Mouse (Mus musculus): ENCODE results near the gene March1. TPM values are rescaled to one million over a fixed set of nuclear protein-coding genes. Genes with fewer than 3 reads are reported as not detected.
A peak's percentile ranks its signal among the peaks of the same experiment; 100 is the strongest.
"Not testable (repeated sequence)": the region's sequence is repeated elsewhere in the genome, so short reads cannot be mapped to it uniquely, and the experiment has no call there.

The March1 gene
- polyA plus RNA-seq, 1 experiment: 1.6 TPM

- no peak for DNase-seq (ENCODE audit: low read depth)
These were observed 795.4 kb downstream of the March1 start for GRCm38 (mm10) chr8:66413101-66413500.

- DNase-seq (ENCODE audit: low read depth): no peak
These were observed 797.5 kb downstream of the March1 start for GRCm38 (mm10) chr8:66415234-66415633.

GRCm38 (mm10) chr8:66417591-66417990 lies 799.9 kb downstream of the March1 start:
- DNase-seq (ENCODE audit: low read depth): not testable (repeated sequence)

GRCm38 (mm10) chr8:66430639-66431038 lies 812.9 kb downstream of the March1 start:
- DNase-seq (ENCODE audit: low read depth): no peak

- no peak for DNase-seq (ENCODE audit: low read depth)
These were observed 815.9 kb downstream of the March1 start for GRCm38 (mm10) chr8:66433577-66433976.

- DNase-seq (ENCODE audit: low read depth): no peak
These were observed 819.1 kb downstream of the March1 start for GRCm38 (mm10) chr8:66436804-66437203.

GRCm38 (mm10) chr8:66437929-66438328 lies 820.2 kb downstream of the March1 start:
- DNase-seq (ENCODE audit: low read depth): no peak

- no peak for DNase-seq (ENCODE audit: low read depth)
These were observed 820.8 kb downstream of the March1 start for GRCm38 (mm10) chr8:66438468-66438867.

GRCm38 (mm10) chr8:66441123-66441522 lies 823.4 kb downstream of the March1 start:
- DNase-seq (ENCODE audit: low read depth): no peak

- DNase-seq (ENCODE audit: low read depth): no peak
These were observed 825.1 kb downstream of the March1 start for GRCm38 (mm10) chr8:66442778-66443177.

- DNase-seq (ENCODE audit: low read depth): no peak
These were observed 826.4 kb downstream of the March1 start for GRCm38 (mm10) chr8:66444141-66444540.

GRCm38 (mm10) chr8:66445351-66445750 lies 827.7 kb downstream of the March1 start:
- no peak for DNase-seq (ENCODE audit: low read depth)

GRCm38 (mm10) chr8:66450691-66451090 lies 833.0 kb downstream of the March1 start:
- no peak for DNase-seq (ENCODE audit: low read depth)

GRCm38 (mm10) chr8:66457057-66457456 lies 839.4 kb downstream of the March1 start:
- DNase-seq (ENCODE audit: low read depth): no peak

- no peak for DNase-seq (ENCODE audit: low read depth)
These were observed 852.1 kb downstream of the March1 start for GRCm38 (mm10) chr8:66469821-66470220.

- no peak for DNase-seq (ENCODE audit: low read depth)
These were observed 859.2 kb downstream of the March1 start for GRCm38 (mm10) chr8:66476880-66477279.

GRCm38 (mm10) chr8:66486084-66486763 lies 868.5 kb downstream of the March1 start, which contains the start of gene Tma16:
Tma16 (minus strand) TSS chr8:66486530.
- DNase-seq (ENCODE audit: low read depth): peak; percentile 41

- DNase-seq (ENCODE audit: low read depth): no peak
These were observed 870.9 kb downstream of the March1 start for GRCm38 (mm10) chr8:66488556-66488955.

GRCm38 (mm10) chr8:66490624-66491023 lies 872.9 kb downstream of the March1 start:
- DNase-seq (ENCODE audit: low read depth): no peak

- no peak for DNase-seq (ENCODE audit: low read depth)
These were observed 876.8 kb downstream of the March1 start for GRCm38 (mm10) chr8:66494496-66494895.

GRCm38 (mm10) chr8:66495726-66496125 lies 878.0 kb downstream of the March1 start:
- DNase-seq (ENCODE audit: low read depth): no peak

- DNase-seq (ENCODE audit: low read depth): no peak
These were observed 879.4 kb downstream of the March1 start for GRCm38 (mm10) chr8:66496998-66497577.

- no peak for DNase-seq (ENCODE audit: low read depth)
These were observed 885.7 kb downstream of the March1 start for GRCm38 (mm10) chr8:66503381-66503780.

- DNase-seq (ENCODE audit: low read depth): no peak
These were observed 893.8 kb downstream of the March1 start, which contains the start of gene Tktl2 for GRCm38 (mm10) chr8:66511537-66511936. Tktl2 (plus strand) TSS chr8:66511756.

All from gonadal fat pad, adult 2 months (tissue).